Mouse (Mus musculus) limb, embryonic 15.5 days (tissue): ENCODE data around the gene Irx1. TPM values are rescaled to one million over a fixed set of nuclear protein-coding genes. Genes with fewer than 3 reads are reported as not detected.
A peak's percentile ranks its signal among the peaks of the same experiment; 100 is the strongest.

Source experiments
- ATAC-seq: fragments of 200-750 bp; cut with Nextera tagmentation; 2 replicates; pipeline ENCODE4 v1.8.0; 2017; ENCODE audit warnings: low read depth, moderate TSS enrichment; ENCODE audit not compliant: insufficient number of reproducible peaks, low FRiP score, low TSS enrichment
- H3K27ac ChIP-seq: fragments of 300-500 bp; sonication (generic); 2 replicates; pipeline ENCODE4 v1.5.1; 2015; ENCODE audit warnings: moderate library complexity, mild to moderate bottlenecking, inconsistent platforms
- H3K27me3 ChIP-seq: fragments of 300-500 bp; sonication (generic); 2 replicates; pipeline ENCODE4 v1.6.1; 2015; ENCODE audit warnings: inconsistent platforms
- H3K36me3 ChIP-seq: fragments of 300-500 bp; sonication (generic); 2 replicates; pipeline ENCODE4 v1.6.1; 2015; ENCODE audit warnings: inconsistent platforms
- H3K4me1 ChIP-seq: fragments of 300-500 bp; sonication (generic); 2 replicates; pipeline ENCODE4 v1.6.1; 2015; ENCODE audit warnings: inconsistent platforms
- H3K4me2 ChIP-seq: fragments of 300-500 bp; sonication (generic); 2 replicates; pipeline ENCODE4 v1.6.1; 2015; ENCODE audit warnings: mild to moderate bottlenecking, inconsistent platforms
- H3K4me3 ChIP-seq: fragments of 300-500 bp; sonication (generic); 2 replicates; pipeline ENCODE4 v1.5.1; 2015; ENCODE audit warnings: mild to moderate bottlenecking, inconsistent platforms
- H3K9ac ChIP-seq: fragments of 300-500 bp; sonication (generic); 2 replicates; pipeline ENCODE4 v1.6.1; 2015; ENCODE audit warnings: inconsistent platforms
- H3K9me3 ChIP-seq: fragments of 300-500 bp; sonication (generic); 2 replicates; pipeline ENCODE4 v1.6.1; 2016; ENCODE audit warnings: inconsistent platforms
- WGBS: fragments of 180-500 bp; shearing (Covaris S2); methylation state at CpG from one replicate; pipeline ENCODE4 v1.1.7; 2015; 5-methylcytosine and 5-hydroxymethylcytosine counted together
- polyA plus RNA-seq: library from polyadenylated mRNA; unstranded; fragments of >200 nt; fragmentation: Nextera tagmentation; extraction: Ambion mirVana; gene quantifications from 2 replicates; pipeline ENCODE4 v1.2.1, GENCODE M21; 2015

Gene Irx1
- polyA plus RNA-seq, 1 experiment from 2014 or later: 6.5 TPM

- peak overlapping the region; percentile 60 for H3K4me3 ChIP-seq
- H3K4me2 ChIP-seq: peak overlapping the region; percentile 41; the same call in 1 of the 2 replicates
- H3K36me3 ChIP-seq: no peaks in the 10 kb centered on the region
- H3K9ac ChIP-seq: no peak overlapping the region
- H3K27ac ChIP-seq: peak overlapping the region; percentile 17; the same call in 1 of the 2 replicates
- no peak for ATAC-seq
- H3K9me3 ChIP-seq: no peaks in the 10 kb centered on the region
- 20% methylated on average over 9 of the region's 9 CpGs for WGBS
- H3K27me3 ChIP-seq: peaks cover 88% of the 10 kb centered on the region
- H3K4me1 ChIP-seq: peaks cover 47% of the 10 kb centered on the region
These were observed 2.4 kb downstream of the Irx1 start for GRCm38 (mm10) chr13:71960846-71961735.

DNA sequence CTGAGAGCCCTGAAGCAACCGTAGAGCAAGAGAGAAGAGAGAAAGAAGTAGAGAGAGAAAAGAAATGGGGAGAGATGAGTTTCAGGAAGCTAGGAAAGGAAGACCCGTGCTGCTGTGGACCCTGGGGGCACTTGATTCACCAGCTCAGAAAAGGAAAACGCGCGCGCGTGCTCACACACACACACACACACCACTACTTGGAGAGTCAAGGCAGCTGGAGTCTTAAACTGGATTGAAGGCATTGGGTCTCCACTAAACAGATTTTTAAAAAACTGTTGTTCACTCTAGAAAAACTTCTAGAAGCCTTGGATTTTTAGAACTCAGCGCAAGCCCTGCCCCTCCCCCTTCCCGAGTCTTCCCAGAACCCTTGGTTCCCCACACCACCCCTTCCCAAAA lies 3.2 kb downstream of the Irx1 start:
- H3K9me3 ChIP-seq: no peaks in the 10 kb centered on the region
- ATAC-seq: no peak
- peak overlapping the region; percentile 41 for H3K4me2 ChIP-seq
- H3K9ac ChIP-seq: no peak overlapping the region
- H3K27ac ChIP-seq: peak overlapping the region; percentile 17; the same call in 1 of the 2 replicates
- peak overlapping the region; percentile 60 for H3K4me3 ChIP-seq
- H3K36me3 ChIP-seq: no peaks in the 10 kb centered on the region
- H3K4me1 ChIP-seq: peaks cover 47% of the 10 kb centered on the region
- 11% methylated on average over 9 of the region's 9 CpGs for WGBS
- H3K27me3 ChIP-seq: peaks cover 88% of the 10 kb centered on the region

DNA sequence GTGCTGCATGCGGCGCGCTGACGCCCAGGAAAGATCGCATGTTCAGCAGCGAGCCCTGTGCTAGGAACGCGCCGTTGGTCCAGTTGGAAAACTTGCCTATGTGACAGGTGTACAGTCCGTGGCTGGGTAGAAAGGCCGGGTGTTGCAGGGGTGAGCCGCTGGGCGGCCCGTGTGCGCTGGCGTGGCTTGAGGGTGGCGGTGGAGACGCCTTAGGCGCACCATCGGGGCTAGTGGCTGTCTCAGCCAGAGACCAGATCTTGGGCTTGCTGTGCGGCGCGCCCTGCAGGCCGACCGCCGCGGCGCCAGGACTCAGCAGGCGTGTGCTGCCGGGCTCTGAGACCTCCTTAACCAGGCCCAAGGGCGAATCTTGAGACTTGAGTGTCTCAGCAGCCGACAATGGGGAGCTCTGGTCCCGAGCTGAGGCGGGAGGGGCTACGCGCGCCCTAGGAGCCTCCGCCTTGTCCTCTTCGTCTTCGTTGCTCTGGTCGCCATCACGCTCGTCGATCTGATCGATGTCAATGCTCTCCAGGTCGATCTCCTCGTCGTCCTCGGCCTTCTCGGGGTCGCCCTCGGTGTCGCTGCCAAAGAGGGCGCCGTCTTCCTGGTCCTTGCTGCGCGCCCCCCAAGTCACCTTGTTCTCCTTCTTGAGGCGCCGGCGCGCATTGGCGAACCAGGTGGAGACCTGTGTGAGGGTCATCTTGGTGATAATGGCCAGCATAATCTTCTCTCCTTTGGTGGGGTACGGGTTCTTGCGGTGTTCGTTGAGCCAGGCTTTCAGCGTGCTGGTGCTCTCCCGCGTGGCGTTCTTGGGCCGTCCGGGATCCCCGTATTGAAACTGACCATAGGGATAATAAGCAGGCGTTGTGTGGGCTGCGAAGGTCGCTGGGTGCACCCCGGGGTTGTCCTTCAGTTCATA lies 3.9 kb downstream of the Irx1 start:
- no peaks in the 10 kb centered on the region for H3K9me3 ChIP-seq
- H3K4me2 ChIP-seq: peak overlapping the region; percentile 41
- peaks cover 87% of the 10 kb centered on the region for H3K27me3 ChIP-seq
- peak overlapping the region; percentile 38; the same call in 1 of the 2 replicates for H3K27ac ChIP-seq
- H3K4me3 ChIP-seq: peak overlapping the region; percentile 60
- no peak for ATAC-seq
- H3K9ac ChIP-seq: 0 out of 2 replicates have a peak overlapping the region, but pooled peaks have one; percentile 10
- no peaks in the 10 kb centered on the region for H3K36me3 ChIP-seq
- WGBS: 6% methylated on average over 76 of the region's 76 CpGs
- H3K4me1 ChIP-seq: peaks cover 47% of the 10 kb centered on the region

DNA sequence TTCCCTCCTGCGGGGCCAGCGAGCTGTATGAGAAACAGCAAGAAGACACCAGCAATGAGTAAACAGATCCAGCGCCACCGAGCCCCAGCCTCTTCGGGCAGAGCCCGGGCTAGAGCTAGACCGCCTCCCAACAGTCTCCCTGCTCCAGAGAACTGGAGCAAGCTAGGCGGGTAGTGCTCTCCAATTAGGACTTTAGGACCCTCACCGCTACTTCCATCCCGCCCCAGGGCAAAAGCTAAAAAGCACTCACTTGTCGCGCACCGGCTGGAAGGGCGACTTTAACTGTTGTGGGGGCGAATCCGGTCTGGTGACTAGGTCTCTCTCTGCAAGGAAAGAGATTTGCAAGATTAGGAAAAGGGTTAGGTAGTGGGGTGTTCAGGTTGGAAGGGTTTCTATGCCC lies 4.9 kb downstream of the Irx1 start:
- ATAC-seq: no peak
- Histone ChIP-seq H3K27ac (no peak overlapping the region), H3K27me3 (peaks cover 85% of the 10 kb centered on the region), H3K4me3 (peak overlapping the region; percentile 60), H3K36me3 (no peaks in the 10 kb centered on the region), H3K4me1 (peaks cover 38% of the 10 kb centered on the region), H3K9ac (no peak overlapping the region), H3K4me2 (peak overlapping the region; percentile 41; the same call in 1 of the 2 replicates), H3K9me3 (no peaks in the 10 kb centered on the region)
- WGBS: 10% methylated on average over 16 of the region's 16 CpGs

- peak overlapping the region; percentile 60 for H3K4me3 ChIP-seq
These were observed 5.6 kb downstream of the Irx1 start for GRCm38 (mm10) chr13:71957811-71958351.

DNA sequence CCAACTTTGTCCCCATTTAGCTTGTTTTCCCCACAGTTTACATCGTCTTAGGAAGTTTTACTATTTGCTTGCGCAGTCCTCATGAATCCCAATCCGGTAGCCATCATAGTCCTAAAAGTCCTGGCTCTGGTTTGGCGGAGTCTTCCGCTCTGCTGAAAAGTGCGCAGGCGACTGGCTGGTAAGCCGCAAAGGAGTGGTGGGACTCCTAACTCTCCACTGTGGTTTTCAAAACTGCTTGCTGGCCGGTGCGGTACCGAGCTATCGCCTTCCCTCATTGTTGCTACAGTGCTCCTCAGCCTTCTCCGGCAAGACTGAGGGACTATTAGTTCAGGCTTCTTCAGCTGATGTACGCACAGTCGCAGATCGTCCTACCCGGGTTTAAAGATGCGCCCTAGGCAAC lies 6.4 kb downstream of the Irx1 start:
- Histone ChIP-seq H3K4me2 (peak overlapping the region; percentile 19; the same call in 1 of the 2 replicates), H3K9me3 (no peaks in the 10 kb centered on the region), H3K36me3 (no peaks in the 10 kb centered on the region), H3K9ac (0 out of 2 replicates have a peak overlapping the region, but pooled peaks have one; percentile 10), H3K4me1 (peaks cover 27% of the 10 kb centered on the region), H3K27ac (no peak overlapping the region), H3K27me3 (peaks cover 86% of the 10 kb centered on the region), H3K4me3 (peak overlapping the region; percentile 12)
- ATAC-seq: no peak
- 22% methylated on average over 18 of the region's 18 CpGs for WGBS

More at GRCm38 (mm10) chr13:71957811-71958351, 5.6 kb downstream of the Irx1 start:
- H3K27ac ChIP-seq: no peak overlapping the region
- H3K9me3 ChIP-seq: no peaks in the 10 kb centered on the region
- no peaks in the 10 kb centered on the region for H3K36me3 ChIP-seq
- peaks cover 31% of the 10 kb centered on the region for H3K4me1 ChIP-seq
- 23% methylated on average over 21 of the region's 21 CpGs for WGBS
- H3K9ac ChIP-seq: no peak overlapping the region
- no peak for ATAC-seq
- 0 out of 2 replicates have a peak overlapping the region, but pooled peaks have one; percentile 41 for H3K4me2 ChIP-seq
- peaks cover 84% of the 10 kb centered on the region for H3K27me3 ChIP-seq

GRCm38 (mm10) chr13:71956481-71956880 lies 7.0 kb downstream of the Irx1 start:
- Histone ChIP-seq H3K4me3 (no peak overlapping the region), H3K36me3 (no peaks in the 10 kb centered on the region), H3K4me2 (no peak overlapping the region), H3K4me1 (peaks cover 27% of the 10 kb centered on the region), H3K27ac (no peak overlapping the region), H3K27me3 (peaks cover 88% of the 10 kb centered on the region), H3K9ac (no peak overlapping the region), H3K9me3 (no peaks in the 10 kb centered on the region)
- WGBS: 11% methylated on average over 9 of the region's 9 CpGs
- ATAC-seq: no peak

DNA sequence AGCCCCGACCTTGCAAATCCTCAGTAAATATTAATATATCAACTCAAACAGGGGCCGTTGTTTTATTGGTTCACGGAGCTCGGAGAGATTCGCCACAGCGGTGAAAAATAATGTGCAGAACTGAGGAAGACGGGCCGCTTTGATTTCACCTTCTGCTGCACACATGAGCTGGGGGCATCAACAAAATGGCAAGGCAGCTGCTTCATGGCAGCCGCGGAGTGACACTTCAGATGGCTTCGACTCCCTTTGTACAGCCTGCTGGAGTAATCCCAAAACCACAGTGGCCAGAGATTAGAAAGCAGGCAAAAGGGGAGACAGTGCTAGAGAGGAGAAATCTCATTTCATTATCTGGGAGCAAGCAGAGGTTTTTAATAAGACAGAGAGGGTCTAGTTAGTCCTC lies 11.6 kb downstream of the Irx1 start:
- Histone ChIP-seq H3K27me3 (peaks cover 57% of the 10 kb centered on the region), H3K27ac (no peak overlapping the region), H3K9me3 (no peaks in the 10 kb centered on the region), H3K36me3 (no peaks in the 10 kb centered on the region), H3K4me3 (no peak overlapping the region), H3K4me2 (no peak overlapping the region), H3K9ac (no peak overlapping the region), H3K4me1 (peaks cover 2% of the 10 kb centered on the region; the same call in 1 of the 2 replicates)
- no peak for ATAC-seq
- 42% methylated on average over 11 of the region's 11 CpGs for WGBS

DNA sequence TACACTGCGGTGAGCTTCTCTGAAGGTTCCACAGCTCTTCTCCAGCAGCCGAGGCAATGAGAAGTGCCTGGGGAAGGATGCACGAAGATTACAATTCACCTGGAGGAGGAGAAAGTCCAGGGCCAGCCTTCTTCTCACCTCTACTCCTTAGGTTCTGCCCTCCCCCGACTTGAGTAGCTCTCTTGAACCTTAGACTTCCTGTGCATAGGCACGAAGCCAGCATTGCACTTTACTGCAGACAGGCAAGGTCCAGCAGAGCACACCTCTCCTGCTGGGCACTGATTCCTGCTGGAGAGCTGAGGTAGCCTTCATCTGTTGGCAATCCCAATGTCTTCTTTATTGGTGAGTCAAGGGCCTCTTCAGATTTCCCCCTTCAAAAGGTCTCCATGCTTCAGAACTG lies 13.7 kb downstream of the Irx1 start:
- no peak overlapping the region for H3K4me2 ChIP-seq
- no peaks in the 10 kb centered on the region for H3K36me3 ChIP-seq
- WGBS: 66% methylated on average over 5 of the region's 5 CpGs
- no peak overlapping the region for H3K9ac ChIP-seq
- H3K27me3 ChIP-seq: peaks cover 36% of the 10 kb centered on the region
- H3K27ac ChIP-seq: no peak overlapping the region
- no peaks in the 10 kb centered on the region for H3K4me1 ChIP-seq
- no peak overlapping the region for H3K4me3 ChIP-seq
- ATAC-seq: no peak
- no peaks in the 10 kb centered on the region for H3K9me3 ChIP-seq

DNA sequence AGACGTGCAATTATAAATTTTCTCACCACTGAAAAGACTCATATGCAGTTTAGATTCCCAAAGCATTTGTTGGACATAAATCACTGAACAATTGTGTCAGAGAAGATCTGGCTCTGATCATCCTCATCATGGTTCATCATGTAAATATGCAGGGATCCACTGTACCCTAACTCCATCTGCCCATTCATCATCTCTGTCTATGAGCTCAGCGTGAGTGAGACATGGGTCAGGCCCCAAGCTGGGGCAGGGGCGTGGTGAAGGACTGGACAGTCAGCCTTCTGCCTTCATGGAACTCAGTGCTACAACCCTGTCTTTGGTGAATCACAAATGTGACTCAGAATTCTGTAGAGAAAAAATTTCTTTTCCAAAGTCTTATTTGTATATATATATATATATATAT lies 53.2 kb downstream of the Irx1 start:
- Histone ChIP-seq H3K4me3 (no peak overlapping the region), H3K36me3 (no peaks in the 10 kb centered on the region), H3K27me3 (no peaks in the 10 kb centered on the region), H3K4me1 (no peaks in the 10 kb centered on the region), H3K9ac (no peak overlapping the region), H3K27ac (no peak overlapping the region), H3K4me2 (no peak overlapping the region), H3K9me3 (no peaks in the 10 kb centered on the region)
- WGBS: 80% methylated on average over 3 of the region's 3 CpGs
- ATAC-seq: no peak
